Mouse (Mus musculus) cortical plate, adult 2 months (tissue): ENCODE data around the gene Pgs1.

Source experiments
- CTCF ChIP-seq: fragments of 200-500 bp; IDR thresholded peaks from 2 replicates; pipeline ENCODE4 v1.5.1; 2011; ENCODE audit warnings: mild to moderate bottlenecking, control low read depth, low read length; ENCODE audit not compliant: insufficient read depth; ENCODE audit errors: extremely low read depth
- POLR2A ChIP-seq: fragments of 200-500 bp; IDR thresholded peaks from 2 replicates; pipeline ENCODE4 v1.6.1; 2011; ENCODE audit warnings: mild to moderate bottlenecking, low read length, control low read depth; ENCODE audit not compliant: insufficient read depth; ENCODE audit errors: extremely low read depth

DNA sequence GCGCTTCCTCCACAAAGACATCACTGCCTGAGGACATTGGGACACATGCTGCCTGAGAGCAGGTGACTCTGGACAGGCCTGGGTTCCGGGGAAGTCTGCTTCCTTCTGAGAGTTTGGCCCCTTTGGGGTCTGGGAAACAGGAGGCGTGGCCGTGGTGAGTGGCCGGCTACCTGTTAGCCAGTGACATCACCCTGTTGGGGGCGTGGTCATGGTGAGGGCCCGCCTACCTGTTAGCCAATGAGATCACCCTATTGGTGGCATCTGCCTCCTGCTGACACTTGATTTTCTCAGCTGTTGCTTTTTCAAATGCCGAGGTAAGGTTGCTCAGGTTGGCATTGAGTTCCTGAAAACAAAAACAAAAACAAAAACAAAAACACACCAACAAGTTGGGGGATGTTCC is 63.5 kb downstream of the Pgs1 start:
- TF ChIP-seq POLR2A (no peak), CTCF (no peak)
